Mouse (Mus musculus) leukemia stem cell, adult 10-12 weeks (primary cell): ENCODE measurements around the gene Paqr8. TPM values are rescaled to one million over a fixed set of nuclear protein-coding genes. Genes with fewer than 3 reads are reported as not detected.

ENCODE experiments used
- polyA plus RNA-seq: library from polyadenylated mRNA; stranded (reverse); fragments of >175 nt; gene quantifications from 2 replicates; pipeline ENCODE4 v1.2.3, GENCODE M21; 2012; ENCODE audit warnings: low replicate concordance

Paqr8 gene
- 0.32 and 1.8 TPM in 2 replicates for polyA plus RNA-seq

DNA sequence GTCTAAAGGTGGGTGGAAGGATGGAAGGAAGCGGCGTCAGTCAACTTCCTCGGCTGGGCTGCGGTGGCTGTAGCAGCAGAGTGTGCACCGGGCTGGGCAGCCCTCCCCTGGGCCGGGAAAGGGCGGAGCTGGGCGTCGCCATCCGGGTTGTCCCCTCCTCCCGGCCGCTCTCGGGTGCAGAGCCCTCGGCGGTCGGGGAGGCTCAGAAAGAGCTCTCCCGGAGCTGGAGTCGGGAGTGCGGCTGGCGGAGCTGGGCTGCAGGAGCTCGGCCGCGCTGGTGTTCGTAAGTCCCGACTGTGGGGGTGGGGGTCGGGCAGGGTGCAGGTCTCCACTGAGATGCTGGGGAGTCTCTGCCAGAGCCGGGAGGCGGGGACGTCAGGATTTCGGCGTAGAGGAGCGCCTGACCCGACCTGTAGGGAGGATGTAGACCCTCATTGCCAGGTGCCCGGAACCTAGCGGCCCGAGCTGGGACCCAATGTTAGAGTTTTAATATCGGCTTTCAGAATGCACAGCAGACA, at the start of gene Paqr8:
Paqr8 (plus strand) TSS at position 203 of the 518 bp plus-strand sequence.

DNA sequence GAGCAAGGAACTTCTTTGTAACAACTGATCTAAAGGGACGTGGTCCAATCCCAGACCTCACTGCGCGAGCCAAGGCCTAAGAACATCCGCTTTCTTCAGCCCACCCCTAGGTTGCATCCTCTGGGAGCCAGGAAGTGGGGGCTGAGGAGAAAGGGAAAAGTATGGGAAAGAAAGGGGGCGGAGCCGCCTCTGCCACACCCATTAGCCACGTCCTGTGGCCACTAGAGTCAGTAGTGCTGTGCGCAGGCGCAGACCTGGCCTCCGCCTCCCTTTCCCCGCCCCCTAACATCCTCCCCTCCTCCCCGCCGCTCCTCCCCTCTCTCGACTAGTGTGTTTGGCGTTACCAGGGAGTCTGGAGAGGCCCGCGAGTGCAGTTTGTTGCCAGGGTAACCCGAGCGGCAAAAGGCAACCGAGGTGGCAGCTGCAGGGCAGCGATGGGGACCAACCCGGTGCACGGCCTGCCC, 60.9 kb downstream of the Paqr8 start, which contains the start of gene Efhc1:
Efhc1 (plus strand) TSS at position 327 of the 464 bp plus-strand sequence.

Other genes with a start within 250 kb of the Paqr8 start
- not detected in 2 replicates for gene Il17a, start 159.7 kb upstream of the Paqr8 start, polyA plus RNA-seq
- not detected in 2 replicates for gene Il17f, start 100.0 kb upstream of the Paqr8 start, polyA plus RNA-seq
- gene Mcm3, start 70.3 kb upstream of the Paqr8 start, polyA plus RNA-seq = 19.6 and 51.0 TPM in 2 replicates
- not detected in 2 replicates for gene Efhc1, start 61.0 kb downstream of the Paqr8 start, polyA plus RNA-seq
- gene Tram2, start 188.6 kb downstream of the Paqr8 start, polyA plus RNA-seq = 0.28 and 0.94 TPM in 2 replicates